Mouse (Mus musculus): ENCODE measurements at regions not wholly inside any gene's neighbourhood (a gene's known extent, or its start where the extent isn't known, plus 50 kb on each side); places are given as distances from the start of the nearest gene placed in this dataset.

- ChIA-PET CTCF (interaction anchor here (0.7 to 1.0 kb wide), 3 partner anchors 11 to 39 kb away, joined by 3 read pairs; no protein-coding TSS in a partner anchor), POLR2A (no interaction called here)
- no peak for TF ChIP-seq CTCF (IDR thresholded peaks at IDR 0.05)
- no peak for ATAC-seq
- no peak for DNase-seq (ENCODE audit: low read depth, low spot score)
- no peaks in the 10 kb centered on the region for H3K27me3 ChIP-seq
- in situ Hi-C loops (cut with MboI; ENCODE audit: low pct_unique_long_range_greater_than_20kb): loop anchor here (5.0 kb wide), 1 partner anchor 87 kb away; no protein-coding TSS in a partner anchor
Observed at GRCm38 (mm10) chr5:101124941-101125453, 279.5 kb downstream of the Gpat3 start.

DNA sequence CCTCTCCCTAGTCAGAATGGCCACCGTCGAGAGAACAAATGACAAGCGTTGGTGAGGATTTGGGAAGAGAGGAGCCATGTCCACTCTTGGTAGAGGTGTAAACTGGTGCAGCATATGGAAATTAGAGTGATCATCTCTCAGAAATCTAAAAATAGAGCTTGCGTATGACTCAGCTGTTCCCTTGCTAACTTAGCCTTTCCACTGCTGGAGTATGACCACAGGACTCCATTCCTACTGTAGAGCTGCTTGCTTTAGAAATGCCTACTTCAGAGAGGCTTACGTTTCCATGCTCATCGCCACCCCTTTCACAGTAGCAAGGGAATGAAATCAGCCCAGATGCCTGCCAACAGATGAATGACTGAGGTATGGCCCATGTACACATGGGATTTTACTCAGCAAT is 277.4 kb downstream of the Gpat3 start:
- POLR2A ChIA-PET: no interaction called here
- ATAC-seq: peak; percentile 82
- CTCF ChIA-PET: interaction anchor here (1.5 kb wide), 1 partner anchor 38 kb away, joined by 3 read pairs; no protein-coding TSS in a partner anchor

GRCm38 (mm10) chr5:101120509-101121201 is 275.1 kb downstream of the Gpat3 start:
- POLR2A ChIA-PET: interaction anchor here (0.7 to 1.5 kb wide), 4 partner anchors 9 to 542 kb away, joined by 3 to 4 read pairs (median 4); no protein-coding TSS in a partner anchor
- DNase-seq (ENCODE audit: low read depth, low spot score) (peak; percentile 83), ATAC-seq (no peak)
- no peaks in the 10 kb centered on the region for H3K27me3 ChIP-seq
- in situ Hi-C loops (cut with MboI; ENCODE audit: low pct_unique_long_range_greater_than_20kb): loop anchor here (5.0 kb wide), 1 partner anchor 92 kb away; no protein-coding TSS in a partner anchor
- CTCF ChIA-PET: interaction anchor here (0.8 to 1.7 kb wide), 3 partner anchors 9 to 88 kb away, joined by 3 read pairs; no protein-coding TSS in a partner anchor
- no peak for TF ChIP-seq CTCF (IDR thresholded peaks at IDR 0.05)

More for the DNA sequence above, 277.4 kb downstream of the Gpat3 start:
- DNase-seq (ENCODE audit: low read depth, low spot score): no peak
- no peak for TF ChIP-seq CTCF (IDR thresholded peaks at IDR 0.05)
- in situ Hi-C loops (cut with MboI; ENCODE audit: low pct_unique_long_range_greater_than_20kb): loop anchor here (5.0 kb wide), 1 partner anchor 89 kb away; no protein-coding TSS in a partner anchor
- H3K27me3 ChIP-seq: no peaks in the 10 kb centered on the region

DNA sequence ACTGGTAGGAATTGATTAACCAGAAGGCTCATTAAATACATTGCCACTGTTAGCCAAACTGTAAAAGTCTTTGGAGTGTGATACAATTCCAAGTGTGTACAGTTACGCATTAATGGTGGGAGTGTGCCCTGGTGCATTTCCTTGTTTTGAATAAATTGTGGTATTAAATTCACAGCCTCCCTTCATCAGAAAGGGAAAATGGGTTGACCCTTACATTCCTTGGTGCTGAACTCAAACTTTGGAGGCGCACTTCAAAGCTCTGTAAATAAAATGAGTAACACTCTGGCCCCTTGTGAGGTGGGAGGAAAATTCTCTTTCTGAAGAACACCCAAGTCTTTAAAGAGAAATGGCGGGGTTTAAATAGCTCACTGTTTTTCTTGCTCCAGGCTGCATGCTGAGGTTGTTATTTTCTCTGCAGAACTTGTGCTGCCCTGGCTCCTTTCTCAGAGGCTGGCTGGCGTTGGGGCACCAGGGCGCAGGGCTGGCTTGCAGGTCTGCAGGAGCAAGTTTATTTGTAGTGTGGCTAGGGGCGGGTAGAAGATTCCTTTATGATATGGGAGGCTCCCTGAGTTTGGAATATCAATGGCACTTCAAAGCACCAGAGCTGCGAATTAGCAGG is 266.7 kb downstream of the Gpat3 start:
- POLR2A ChIA-PET: interaction anchor here (1.2 kb wide), 1 partner anchor 8 kb away, joined by 3 read pairs; no protein-coding TSS in a partner anchor
- ATAC-seq (peak; percentile 91), DNase-seq (ENCODE audit: low read depth, low spot score) (peak; percentile 86)
- H3K27me3 ChIP-seq: no peaks in the 10 kb centered on the region
- TF ChIP-seq CTCF (IDR thresholded peaks at IDR 0.05): no peak
- CTCF ChIA-PET: interaction anchor here (0.9 to 2.1 kb wide), 6 partner anchors 9 to 197 kb away, joined by 3 to 6 read pairs (median 3); no protein-coding TSS in a partner anchor
- in situ Hi-C loops (cut with MboI; ENCODE audit: low pct_unique_long_range_greater_than_20kb): no loop called here

GRCm38 (mm10) chr5:101111619-101112018 is 266.1 kb downstream of the Gpat3 start:
- in situ Hi-C loops (cut with MboI; ENCODE audit: low pct_unique_long_range_greater_than_20kb): no loop called here
- TF ChIP-seq CTCF (IDR thresholded peaks at IDR 0.05): no peak
- ChIA-PET POLR2A (interaction anchor here (1.2 kb wide), 1 partner anchor 9 kb away, joined by 3 read pairs; no protein-coding TSS in a partner anchor), CTCF (interaction anchor here (0.9 to 2.1 kb wide), 5 partner anchors 10 to 196 kb away, joined by 3 to 6 read pairs (median 3); no protein-coding TSS in a partner anchor)
- no peak for DNase-seq (ENCODE audit: low read depth, low spot score)
- H3K27me3 ChIP-seq: no peaks in the 10 kb centered on the region
- ATAC-seq: no peak

- no peak for ATAC-seq
- H3K27me3 ChIP-seq: peaks cover 16% of the 10 kb centered on the region
- CTCF ChIA-PET: interaction anchor here (0.8 to 1.6 kb wide), 5 partner anchors 11 to 26 kb away, joined by 3 to 4 read pairs (median 3); no protein-coding TSS in a partner anchor
- no peak for TF ChIP-seq CTCF (IDR thresholded peaks at IDR 0.05)
- in situ Hi-C loops (cut with MboI; ENCODE audit: low pct_unique_long_range_greater_than_20kb): no loop called here
- DNase-seq (ENCODE audit: low read depth, low spot score): no peak
- POLR2A ChIA-PET: no interaction called here
Observed at GRCm38 (mm10) chr5:101100975-101101699, 255.6 kb downstream of the Gpat3 start.

GRCm38 (mm10) chr5:101091027-101091598 is 245.6 kb downstream of the Gpat3 start:
- TF ChIP-seq CTCF (IDR thresholded peaks at IDR 0.05): no peak
- H3K27me3 ChIP-seq: peaks cover 11% of the 10 kb centered on the region
- ATAC-seq (peak; percentile 31), DNase-seq (ENCODE audit: low read depth, low spot score) (no peak)
- ChIA-PET CTCF (interaction anchor here (1.0 to 1.7 kb wide), 2 partner anchors 20 to 51 kb away, joined by 3 to 4 read pairs; no protein-coding TSS in a partner anchor), POLR2A (no interaction called here)
- in situ Hi-C loops (cut with MboI; ENCODE audit: low pct_unique_long_range_greater_than_20kb): no loop called here

DNA sequence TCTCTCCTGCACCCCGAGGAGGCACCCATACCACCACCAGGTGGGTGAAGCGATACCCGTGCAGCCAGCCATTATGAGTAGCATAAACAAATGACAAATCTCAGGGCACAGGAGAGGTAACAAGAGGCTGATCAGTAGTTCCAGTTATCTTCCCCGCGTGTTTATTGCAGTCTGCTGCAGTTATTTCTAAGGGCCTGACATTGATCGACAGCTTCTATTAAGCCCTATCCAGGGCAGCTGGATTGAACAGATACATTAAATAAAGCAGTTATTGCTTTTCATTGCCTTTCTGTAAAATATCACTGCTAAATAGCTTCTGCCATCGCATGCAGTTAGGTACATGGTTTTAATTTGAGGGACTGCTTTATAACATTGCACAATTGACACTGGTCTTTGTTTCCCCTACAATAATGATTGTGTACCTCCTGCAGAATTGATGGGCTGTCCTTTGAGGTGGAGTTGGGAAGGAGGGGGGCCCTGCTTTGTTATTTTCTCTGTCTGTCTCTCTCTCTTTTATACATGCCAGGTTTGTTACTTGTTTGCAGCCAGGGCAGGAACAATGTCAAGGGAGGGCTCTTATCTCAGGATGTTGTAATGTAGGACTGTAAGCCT is 245.0 kb downstream of the Gpat3 start:
- POLR2A ChIA-PET: no interaction called here
- ATAC-seq: no peak
- CTCF ChIA-PET: interaction anchor here (1.7 kb wide), 1 partner anchor 21 kb away, joined by 4 read pairs; no protein-coding TSS in a partner anchor
- no peak for TF ChIP-seq CTCF (IDR thresholded peaks at IDR 0.05)
- in situ Hi-C loops (cut with MboI; ENCODE audit: low pct_unique_long_range_greater_than_20kb): no loop called here
- H3K27me3 ChIP-seq: peaks cover 11% of the 10 kb centered on the region
- DNase-seq (ENCODE audit: low read depth, low spot score): no peak

DNA sequence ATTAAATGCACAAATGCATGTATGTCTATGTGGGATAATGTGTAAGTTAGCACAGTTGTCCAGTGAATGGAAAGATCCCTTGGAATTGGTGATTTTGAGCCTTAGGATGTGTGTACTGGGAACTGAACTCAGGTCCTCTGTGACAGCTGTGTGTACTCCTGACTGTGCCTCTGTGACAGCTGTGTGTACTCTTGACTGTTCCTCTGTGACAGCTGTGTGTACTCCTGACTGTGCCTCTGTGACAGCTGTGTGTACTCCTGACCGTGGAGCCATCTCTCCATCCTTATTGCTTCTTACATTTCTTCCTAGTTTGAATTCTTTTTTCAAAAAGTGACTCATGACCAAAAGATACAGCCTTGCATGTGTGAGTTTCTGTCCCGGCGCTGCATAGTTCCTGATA is 239.7 kb downstream of the Gpat3 start:
- no peak for DNase-seq (ENCODE audit: low read depth, low spot score)
- POLR2A ChIA-PET: no interaction called here
- ATAC-seq: no peak
- H3K27me3 ChIP-seq: peaks cover 10% of the 10 kb centered on the region
- CTCF ChIA-PET: interaction anchor here (1.2 kb wide), 1 partner anchor 17 kb away, joined by 3 read pairs; no protein-coding TSS in a partner anchor
- TF ChIP-seq CTCF (IDR thresholded peaks at IDR 0.05): no peak
- in situ Hi-C loops (cut with MboI; ENCODE audit: low pct_unique_long_range_greater_than_20kb): no loop called here
